Mouse (Mus musculus) layer of hippocampus, postnatal 10 days (tissue): ENCODE measurements at regions not wholly inside any gene's neighbourhood (a gene's known extent, or its start where the extent isn't known, plus 50 kb on each side); places are given as distances from the start of the nearest gene placed in this dataset.

ENCODE experiments used
- DNase-seq, 2 experiments: peaks; one replicate each; pipeline ENCODE4 v3.0.0; 2021; ENCODE audit warnings: low spot score in 2 of 2

- DNase-seq, result peak; percentile 39 to 63
Measured at GRCm38 (mm10) chr19:48090393-48090792, 115.4 kb upstream of the Sorcs3 start.

GRCm38 (mm10) chr19:48097363-48097762 is 108.5 kb upstream of the Sorcs3 start:
- DNase-seq, result peak; percentile 32 to 35

DNA sequence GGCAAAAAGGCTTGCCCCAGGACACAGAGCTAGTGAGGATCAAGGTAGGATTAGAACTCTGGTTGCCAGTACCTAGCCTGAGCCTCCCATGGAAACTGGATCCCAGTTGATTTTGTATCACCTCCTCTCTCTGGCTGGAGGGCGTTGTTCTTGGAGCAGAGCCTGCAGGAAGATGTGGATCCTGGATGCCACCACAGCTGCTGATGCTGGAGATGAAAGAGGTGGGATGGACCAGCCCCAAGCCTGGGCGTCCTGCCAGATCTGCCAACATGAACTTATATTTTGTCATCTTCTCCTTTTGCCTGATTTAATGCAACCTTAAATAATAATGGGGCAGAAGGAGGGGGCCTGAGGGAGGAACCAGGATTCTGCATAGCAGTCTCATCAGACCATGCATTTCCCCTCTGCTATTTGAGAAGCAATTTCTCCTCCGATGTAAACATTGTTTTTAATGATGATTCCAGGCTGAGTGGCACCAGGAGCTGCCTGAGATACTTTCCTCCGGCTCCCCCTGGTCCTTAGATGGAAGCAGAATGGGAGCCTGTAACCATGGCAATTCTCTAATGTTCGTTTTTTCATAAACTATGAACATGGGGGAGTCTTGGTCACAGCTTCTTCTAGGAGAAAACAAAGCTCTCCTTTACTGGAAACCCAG is 107.8 kb upstream of the Sorcs3 start:
- DNase-seq, result peak; percentile 24 to 49

DNA sequence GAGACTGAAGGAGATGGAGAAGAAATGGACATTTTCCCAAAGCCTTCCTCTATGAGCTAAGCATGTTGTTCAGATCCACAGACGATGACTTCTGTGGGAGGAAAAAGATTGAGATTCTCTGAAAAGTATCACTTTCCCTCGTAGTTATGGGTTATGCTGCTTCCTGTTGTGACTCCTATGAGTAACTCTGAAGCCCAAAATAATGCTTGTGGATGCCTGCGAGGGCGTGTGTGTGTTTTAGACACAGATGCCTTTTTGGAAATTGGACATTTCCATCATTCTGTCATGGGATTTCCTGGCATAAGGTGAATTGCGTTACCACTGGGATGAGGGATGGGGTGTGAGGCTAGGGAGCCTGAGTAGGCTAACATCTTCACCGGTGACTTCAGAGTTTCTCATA is 104.8 kb upstream of the Sorcs3 start:
- DNase-seq, result no peak

- DNase-seq, result no peak
Measured at GRCm38 (mm10) chr19:48115155-48115554, 90.7 kb upstream of the Sorcs3 start.

GRCm38 (mm10) chr19:48115728-48116127 is 90.1 kb upstream of the Sorcs3 start:
- no peak for DNase-seq

GRCm38 (mm10) chr19:48116689-48117088 is 89.1 kb upstream of the Sorcs3 start:
- no peak for DNase-seq

DNA sequence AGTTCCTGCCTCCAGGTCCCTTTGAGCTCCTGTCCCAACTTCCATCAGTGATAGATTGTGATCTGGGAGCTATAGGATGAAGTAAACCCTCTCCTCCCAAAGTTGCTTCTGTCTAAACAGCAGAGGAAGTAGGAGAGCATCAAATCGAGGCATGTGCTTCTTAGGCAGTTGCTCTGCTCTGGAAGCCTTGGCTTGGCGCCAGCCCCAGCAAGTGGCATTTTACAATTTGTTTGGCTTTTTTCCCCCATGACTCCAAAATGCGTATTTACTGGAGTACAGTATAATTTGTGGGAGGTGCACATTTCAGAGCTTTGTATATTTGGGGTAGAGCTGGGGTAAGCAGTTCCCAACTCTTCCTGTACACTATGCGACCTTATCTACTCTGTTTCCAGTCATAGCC is 88.2 kb upstream of the Sorcs3 start:
- DNase-seq, result no peak

- no peak for DNase-seq
Measured at GRCm38 (mm10) chr19:48122281-48122680, 83.5 kb upstream of the Sorcs3 start.

GRCm38 (mm10) chr19:48123777-48124176 is 82.0 kb upstream of the Sorcs3 start:
- no peak for DNase-seq

- DNase-seq, result no peak
Measured at GRCm38 (mm10) chr19:48125731-48126130, 80.1 kb upstream of the Sorcs3 start.

- DNase-seq, result peak; percentile 19 to 26
Measured at GRCm38 (mm10) chr19:48128089-48128488, 77.7 kb upstream of the Sorcs3 start.

DNA sequence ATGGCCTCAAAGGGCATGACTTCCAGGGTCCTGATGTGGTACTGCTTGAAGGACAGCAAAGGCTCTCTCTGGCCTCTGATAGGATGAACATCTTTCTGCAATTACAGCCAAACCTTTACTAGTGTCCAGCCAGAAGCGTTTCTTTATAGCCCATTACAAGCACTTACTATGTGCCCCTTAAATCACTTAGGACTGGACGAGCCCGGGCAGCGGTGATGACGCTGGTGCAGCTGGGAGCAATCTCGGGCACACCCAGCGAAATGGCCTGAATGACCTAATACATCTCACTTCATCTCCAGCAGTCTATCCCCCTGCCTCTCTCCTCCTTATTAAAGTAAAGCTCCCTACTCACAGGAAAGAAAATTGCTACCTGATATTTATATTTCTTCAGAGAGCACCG is 69.6 kb upstream of the Sorcs3 start:
- no peak for DNase-seq

DNA sequence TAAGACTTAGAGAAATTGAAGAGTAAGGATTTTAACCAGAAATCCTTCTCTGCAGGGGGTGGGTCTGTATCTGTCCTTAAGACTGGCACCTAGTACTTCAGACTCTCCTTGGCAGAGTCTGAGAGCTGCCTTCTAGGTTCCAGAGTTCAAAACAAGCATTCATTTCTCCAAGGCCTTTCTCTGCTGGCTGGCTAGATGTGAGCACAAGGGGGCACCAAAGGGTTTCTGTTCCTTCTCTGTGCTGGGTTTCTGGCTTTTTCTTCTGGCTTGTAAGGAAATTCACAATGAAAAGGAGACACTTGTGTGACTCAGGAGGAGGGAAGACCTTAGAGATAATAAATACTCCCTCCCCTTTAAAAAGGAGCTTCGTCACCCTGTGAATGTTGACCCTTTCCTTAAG is 61.7 kb upstream of the Sorcs3 start:
- peak; percentile 71 to 76 for DNase-seq
